Mouse (Mus musculus): ENCODE measurements around the gene Hoxd10. TPM values are rescaled to one million over a fixed set of nuclear protein-coding genes. Genes with fewer than 3 reads are reported as not detected.

The Hoxd10 gene
- total and polyA plus RNA-seq, 2 experiments, result not detected

DNA sequence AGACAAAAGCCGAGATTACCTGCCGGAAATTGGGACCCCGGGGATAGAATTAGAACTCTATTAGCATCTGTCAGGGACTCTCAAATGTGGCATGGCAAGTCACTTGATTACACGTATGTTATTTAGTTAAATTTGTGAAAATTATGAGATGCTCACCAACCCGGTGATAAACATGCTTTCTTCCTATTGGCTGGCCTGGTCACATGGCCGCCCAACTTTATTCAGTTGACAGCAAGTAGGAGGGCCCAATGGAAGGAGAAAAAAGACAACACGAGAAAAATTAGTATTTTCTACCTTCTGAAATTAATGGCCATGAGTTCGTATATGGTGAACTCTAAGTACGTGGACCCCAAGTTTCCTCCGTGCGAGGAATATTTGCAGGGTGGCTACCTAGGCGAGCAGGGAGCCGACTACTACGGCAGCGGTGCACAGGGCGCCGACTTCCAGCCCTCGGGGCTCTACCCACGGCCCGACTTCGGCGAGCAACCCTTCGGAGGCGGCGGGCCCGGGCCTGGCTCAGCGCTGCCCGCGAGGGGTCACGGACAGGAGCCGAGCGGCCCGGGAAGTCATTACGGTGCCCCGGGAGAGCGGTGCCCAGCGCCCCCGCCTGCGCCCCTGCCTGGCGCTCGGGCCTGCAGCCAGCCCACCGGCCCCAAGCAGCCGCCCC, 35.4 kb downstream of the Hoxd10 start:
- Histone ChIP-seq H3K27me3 (ENCODE audit: control insufficient read depth, insufficient read depth, low read length) (peaks cover 27% of the 10 kb centered on the region), H3K36me3 (ENCODE audit: control insufficient read depth, insufficient read depth, low read length) (no peaks in the 10 kb centered on the region), H3K79me2 (ENCODE audit: control insufficient read depth, insufficient read depth, low read length) (no peaks in the 10 kb centered on the region), H3K4me1 (ENCODE audit: control insufficient read depth, insufficient read depth, low read length) (peaks cover 2% of the 10 kb centered on the region; the same call in 1 of the 2 replicates), H3K27ac (replicated peaks; ENCODE audit: insufficient read depth, low read depth, low read length) (no peak overlapping the region), H3K4me3 (ENCODE audit: insufficient read depth, low read depth, low read length) (no peak overlapping the region; the same call in 1 of the 2 replicates), H3K9ac (ENCODE audit: low read depth, low read length) (no peak overlapping the region)
- no peak for DNase-seq (ENCODE audit: extremely low read depth, low read depth, low spot score)
- TF ChIP-seq POLR2A (IDR thresholded peaks at IDR 0.05; ENCODE audit: extremely low read depth, insufficient read depth, low read length), result no peak
- TF ChIP-seq CTCF (IDR thresholded peaks at IDR 0.05; ENCODE audit: low read depth, low read length), result no peak
- 4% methylated on average over 43 of the region's 43 CpGs for WGBS

DNA sequence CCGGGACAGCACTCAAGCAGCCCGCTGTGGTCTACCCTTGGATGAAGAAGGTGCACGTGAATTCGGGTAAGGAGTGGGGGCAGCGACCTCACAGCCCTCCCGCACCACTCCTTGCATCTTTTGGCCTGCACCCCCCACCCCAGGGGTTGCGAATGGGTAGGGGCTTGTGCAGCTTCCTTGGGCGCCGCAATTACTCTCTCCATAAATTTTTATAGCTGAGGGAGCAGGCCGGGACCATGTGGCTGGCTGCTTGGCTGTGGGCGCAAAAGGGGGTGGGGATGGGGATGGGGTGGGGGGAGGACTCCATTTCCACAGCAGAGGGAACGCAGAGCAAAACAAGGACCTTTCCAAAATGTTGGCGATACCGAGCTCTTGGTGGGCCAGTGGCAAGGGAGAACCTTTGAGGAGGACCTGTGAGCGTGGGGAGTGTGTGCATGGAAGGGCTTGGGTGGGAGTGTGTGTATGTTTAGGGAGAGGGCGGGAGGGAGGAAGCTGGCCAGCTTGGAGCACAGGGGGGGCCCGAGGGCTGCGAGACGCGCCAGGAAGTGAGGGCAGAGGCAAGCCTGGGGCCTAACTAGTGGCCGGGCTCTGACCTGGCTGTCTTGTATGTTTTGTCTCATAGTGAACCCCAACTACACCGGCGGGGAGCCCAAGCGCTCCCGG, 36.0 kb downstream of the Hoxd10 start:
- Histone ChIP-seq H3K79me2 (ENCODE audit: control insufficient read depth, insufficient read depth, low read length) (no peaks in the 10 kb centered on the region), H3K4me3 (ENCODE audit: insufficient read depth, low read depth, low read length) (no peak overlapping the region), H3K27ac (replicated peaks; ENCODE audit: insufficient read depth, low read depth, low read length) (no peak overlapping the region), H3K36me3 (ENCODE audit: control insufficient read depth, insufficient read depth, low read length) (no peaks in the 10 kb centered on the region), H3K4me1 (ENCODE audit: control insufficient read depth, insufficient read depth, low read length) (peaks cover 2% of the 10 kb centered on the region; the same call in 1 of the 2 replicates), H3K27me3 (ENCODE audit: control insufficient read depth, insufficient read depth, low read length) (peaks cover 30% of the 10 kb centered on the region), H3K9ac (ENCODE audit: low read depth, low read length) (no peak overlapping the region)
- 9% methylated on average over 25 of the region's 25 CpGs for WGBS
- no peak for TF ChIP-seq POLR2A (IDR thresholded peaks at IDR 0.05; ENCODE audit: extremely low read depth, insufficient read depth, low read length)
- DNase-seq (ENCODE audit: extremely low read depth, low read depth, low spot score), result no peak

DNA sequence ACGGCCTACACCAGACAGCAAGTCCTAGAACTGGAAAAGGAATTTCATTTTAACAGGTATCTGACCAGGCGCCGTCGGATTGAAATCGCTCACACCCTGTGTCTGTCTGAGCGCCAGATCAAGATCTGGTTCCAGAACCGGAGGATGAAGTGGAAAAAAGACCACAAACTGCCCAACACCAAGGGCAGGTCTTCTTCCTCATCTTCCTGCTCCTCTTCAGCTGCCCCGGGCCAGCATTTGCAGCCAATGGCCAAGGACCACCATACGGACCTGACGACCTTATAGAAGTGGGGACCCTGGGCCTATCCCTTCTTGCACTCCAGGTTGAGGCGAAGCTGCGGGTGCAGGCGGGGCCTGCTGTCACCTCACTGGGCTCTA, 36.6 kb downstream of the Hoxd10 start:
- 16% methylated on average over 13 of the region's 13 CpGs for WGBS
- TF ChIP-seq POLR2A (IDR thresholded peaks at IDR 0.05; ENCODE audit: extremely low read depth, insufficient read depth, low read length), result no peak
- TF ChIP-seq CTCF (IDR thresholded peaks at IDR 0.05; ENCODE audit: low read depth, low read length), result no peak
- no peak for DNase-seq (ENCODE audit: extremely low read depth, low read depth, low spot score)
- Histone ChIP-seq H3K9ac (ENCODE audit: low read depth, low read length) (no peak overlapping the region), H3K4me3 (ENCODE audit: insufficient read depth, low read depth, low read length) (no peak overlapping the region), H3K27ac (replicated peaks; ENCODE audit: insufficient read depth, low read depth, low read length) (no peak overlapping the region), H3K36me3 (ENCODE audit: control insufficient read depth, insufficient read depth, low read length) (no peaks in the 10 kb centered on the region), H3K79me2 (ENCODE audit: control insufficient read depth, insufficient read depth, low read length) (no peaks in the 10 kb centered on the region), H3K27me3 (ENCODE audit: control insufficient read depth, insufficient read depth, low read length) (peaks cover 29% of the 10 kb centered on the region), H3K4me1 (ENCODE audit: control insufficient read depth, insufficient read depth, low read length) (peaks cover 2% of the 10 kb centered on the region; the same call in 1 of the 2 replicates)

DNA sequence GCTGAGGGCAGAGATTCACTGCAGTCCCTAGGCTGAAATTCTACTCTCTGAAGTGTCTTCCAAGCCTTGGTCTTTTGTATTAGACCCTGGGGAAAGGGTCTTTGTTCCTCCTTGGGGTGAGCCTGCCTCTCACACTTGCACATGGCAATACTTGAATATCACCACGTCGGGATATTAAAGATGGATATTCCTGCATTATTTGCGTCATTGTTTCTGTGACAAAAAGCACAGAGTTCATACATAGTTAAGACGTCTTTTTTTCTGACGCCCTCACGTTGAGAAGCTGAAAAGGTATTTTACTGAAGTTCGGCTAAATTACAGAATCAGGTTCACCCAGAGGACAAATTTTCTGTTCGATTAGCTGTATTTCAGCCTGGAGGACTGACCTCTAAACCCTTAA, 38.6 kb downstream of the Hoxd10 start:
- Histone ChIP-seq H3K4me3 (ENCODE audit: insufficient read depth, low read depth, low read length) (no peak overlapping the region), H3K4me1 (ENCODE audit: control insufficient read depth, insufficient read depth, low read length) (peaks cover 2% of the 10 kb centered on the region; the same call in 1 of the 2 replicates), H3K79me2 (ENCODE audit: control insufficient read depth, insufficient read depth, low read length) (no peaks in the 10 kb centered on the region), H3K27me3 (ENCODE audit: control insufficient read depth, insufficient read depth, low read length) (peaks cover 29% of the 10 kb centered on the region), H3K27ac (replicated peaks; ENCODE audit: insufficient read depth, low read depth, low read length) (no peak overlapping the region), H3K9ac (ENCODE audit: low read depth, low read length) (no peak overlapping the region), H3K36me3 (ENCODE audit: control insufficient read depth, insufficient read depth, low read length) (no peaks in the 10 kb centered on the region)
- no peak for TF ChIP-seq POLR2A (IDR thresholded peaks at IDR 0.05; ENCODE audit: extremely low read depth, insufficient read depth, low read length)
- no peak for TF ChIP-seq CTCF (IDR thresholded peaks at IDR 0.05; ENCODE audit: low read depth, low read length)
- peak; percentile 76 for DNase-seq (ENCODE audit: extremely low read depth, low read depth, low spot score)
- WGBS, result 12% methylated on average over 8 of the region's 8 CpGs

DNA sequence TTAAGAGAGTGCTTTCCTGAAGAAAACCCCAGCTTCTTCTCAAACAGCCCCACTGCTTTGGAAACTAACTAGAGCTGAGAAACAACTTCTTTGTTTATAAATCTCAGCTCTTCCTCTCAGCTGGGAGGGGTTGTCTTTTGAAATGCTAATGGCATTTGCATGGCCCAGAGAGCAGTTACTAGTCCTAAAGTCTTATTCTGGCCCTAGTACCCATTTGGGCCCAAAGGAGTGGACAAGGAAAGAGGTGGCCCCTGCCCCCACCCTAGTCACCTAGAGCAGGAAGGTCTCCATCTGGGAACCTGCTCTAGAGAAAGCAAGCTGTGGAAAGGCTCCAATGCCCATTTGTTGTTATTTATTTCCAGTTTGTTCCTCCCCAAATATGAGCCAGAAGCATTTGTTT, 39.3 kb downstream of the Hoxd10 start:
- no peak for DNase-seq (ENCODE audit: extremely low read depth, low read depth, low spot score)

More for the DNA sequence above, 39.3 kb downstream of the Hoxd10 start:
- TF ChIP-seq POLR2A (IDR thresholded peaks at IDR 0.05; ENCODE audit: extremely low read depth, insufficient read depth, low read length) (no peak), CTCF (IDR thresholded peaks at IDR 0.05; ENCODE audit: low read depth, low read length) (no peak)
- Histone ChIP-seq H3K79me2 (ENCODE audit: control insufficient read depth, insufficient read depth, low read length) (no peaks in the 10 kb centered on the region), H3K36me3 (ENCODE audit: control insufficient read depth, insufficient read depth, low read length) (no peaks in the 10 kb centered on the region), H3K4me3 (ENCODE audit: insufficient read depth, low read depth, low read length) (no peak overlapping the region), H3K4me1 (ENCODE audit: control insufficient read depth, insufficient read depth, low read length) (peaks cover 2% of the 10 kb centered on the region; the same call in 1 of the 2 replicates), H3K27me3 (ENCODE audit: control insufficient read depth, insufficient read depth, low read length) (peaks cover 34% of the 10 kb centered on the region), H3K9ac (ENCODE audit: low read depth, low read length) (no peak overlapping the region), H3K27ac (replicated peaks; ENCODE audit: insufficient read depth, low read depth, low read length) (no peak overlapping the region)
